Mouse (Mus musculus): ENCODE measurements around the gene Psmc4. TPM values are rescaled to one million over a fixed set of nuclear protein-coding genes. Genes with fewer than 3 reads are reported as not detected.

Psmc4 gene
- polyA plus RNA-seq, 1 experiment from 2014 or later = 297 TPM

DNA sequence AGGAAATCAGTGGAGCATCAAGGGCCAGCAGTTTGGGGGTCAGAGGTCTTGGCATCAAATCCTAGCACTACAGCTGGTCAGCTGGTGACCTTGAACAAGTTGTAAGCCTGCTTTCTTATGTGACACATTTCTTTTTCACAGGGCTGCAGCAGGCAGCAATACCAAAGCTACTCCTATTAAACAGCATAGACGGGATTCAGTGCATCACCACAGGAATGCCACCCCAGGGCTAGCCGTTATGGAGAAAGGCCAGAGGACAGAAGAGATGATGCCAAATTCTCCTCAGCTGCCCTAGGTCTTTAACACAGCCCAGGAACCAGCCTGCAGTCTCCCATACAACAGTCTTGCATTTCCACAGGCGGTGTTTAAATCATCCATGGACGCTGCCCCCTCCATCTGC lies 5.4 kb downstream of the Psmc4 start:
- no peaks in the 10 kb centered on the region for H3K27me3 ChIP-seq
- peaks cover 84% of the 10 kb centered on the region for H3K36me3 ChIP-seq
- no peak for ATAC-seq (ENCODE audit: borderline replicate concordance, extremely low read depth, low FRiP score, low TSS enrichment)
- no peak overlapping the region for H3K27ac ChIP-seq
- WGBS = 86% methylated on average over 4 of the region's 4 CpGs
- H3K4me3 ChIP-seq = no peak overlapping the region
- H3K9ac ChIP-seq = no peak overlapping the region
- no peaks in the 10 kb centered on the region for H3K9me3 ChIP-seq
- peaks cover 8% of the 10 kb centered on the region for H3K4me1 ChIP-seq
- no peak overlapping the region for H3K4me2 ChIP-seq

DNA sequence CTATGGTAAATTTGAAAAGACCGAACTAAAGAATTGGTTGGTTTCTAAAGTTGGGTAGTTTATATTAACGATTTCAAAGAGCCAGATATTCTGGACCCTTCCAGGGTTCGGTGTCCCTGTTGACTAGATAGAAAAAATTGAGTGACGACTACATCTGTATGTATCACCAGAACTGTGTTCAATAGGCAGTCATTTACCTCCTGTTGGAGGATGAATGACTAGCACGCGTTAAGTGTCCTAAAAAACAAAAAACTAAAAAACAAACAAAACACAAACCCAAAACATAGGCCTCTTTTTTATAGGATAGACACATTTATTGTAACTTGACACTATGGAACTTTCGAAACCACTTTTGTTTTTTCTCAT lies 35.5 kb downstream of the Psmc4 start:
- peak overlapping the region; percentile 76 for H3K4me3 ChIP-seq
- peak overlapping the region; percentile 73 for H3K9ac ChIP-seq
- 0 out of 2 replicates have a peak, but pooled peaks cover 6% of the 10 kb centered on the region for H3K9me3 ChIP-seq
- WGBS = 23% methylated on average over 7 of the region's 7 CpGs
- H3K36me3 ChIP-seq = no peaks in the 10 kb centered on the region
- H3K27me3 ChIP-seq = no peaks in the 10 kb centered on the region
- H3K27ac ChIP-seq = peak overlapping the region; percentile 32; the same call in 1 of the 2 replicates
- peaks cover 9% of the 10 kb centered on the region for H3K4me1 ChIP-seq
- H3K4me2 ChIP-seq = peak overlapping the region; percentile 87
- ATAC-seq (ENCODE audit: borderline replicate concordance, extremely low read depth, low FRiP score, low TSS enrichment) = no peak; the same call in 1 of the 2 replicates

DNA sequence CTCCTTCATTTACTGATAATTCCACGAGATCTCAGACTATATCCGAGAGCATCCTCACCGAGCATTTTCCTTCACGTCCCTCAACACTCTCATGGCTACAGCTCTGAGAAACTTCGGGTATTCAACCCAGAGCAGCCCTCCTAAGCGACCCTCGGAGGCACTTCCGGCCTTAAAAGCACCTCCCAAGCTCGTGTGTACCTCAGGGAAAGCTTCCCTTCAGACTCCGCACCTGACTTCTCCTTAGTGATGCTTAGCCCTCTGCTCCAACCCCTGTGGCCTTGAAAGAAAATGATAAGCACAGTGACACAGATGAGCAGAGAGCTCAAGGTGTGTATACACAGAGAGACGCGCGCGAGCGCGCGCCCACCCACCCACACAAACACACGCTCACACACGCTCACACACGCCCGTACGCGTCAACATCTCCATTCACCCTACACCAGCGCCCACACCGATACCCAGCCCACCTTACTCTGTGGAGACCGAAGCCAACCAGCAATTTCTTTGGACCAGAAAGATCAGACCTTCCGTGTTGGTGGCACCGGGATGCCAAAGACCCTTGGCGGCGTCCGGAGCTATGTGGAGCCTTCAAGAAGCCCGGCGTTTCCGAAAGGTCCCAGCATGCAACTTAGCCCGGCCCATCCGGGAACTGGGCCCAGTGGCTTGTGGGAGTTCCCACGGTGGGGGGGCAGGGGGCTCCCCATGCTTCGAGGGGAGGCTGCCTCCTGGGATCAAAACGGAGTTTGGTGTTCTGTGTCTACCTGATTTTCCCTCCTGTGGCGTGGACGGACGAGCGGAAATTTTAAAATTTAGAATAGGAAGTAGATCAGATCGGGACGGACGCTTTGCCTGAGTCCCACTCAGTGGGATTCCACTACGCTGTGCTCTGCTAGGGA lies 36.1 kb downstream of the Psmc4 start, which contains the start of gene Zfp850:
TSS of gene Zfp850 (minus strand) at position 567 of the 896 bp plus-strand sequence.
- ATAC-seq (ENCODE audit: borderline replicate concordance, extremely low read depth, low FRiP score, low TSS enrichment) = peak; percentile 95; the same call in 1 of the 2 replicates
- Histone ChIP-seq H3K27ac (peak within 1 kb of the TSS; percentile 32), H3K36me3 (no peaks in the 10 kb centered on the region), H3K4me1 (peaks cover 9% of the 10 kb centered on the region), H3K27me3 (no peaks in the 10 kb centered on the region), H3K4me2 (peak within 1 kb of the TSS; percentile 87), H3K4me3 (peak within 1 kb of the TSS; percentile 76), H3K9ac (peak within 1 kb of the TSS; percentile 73), H3K9me3 (0 out of 2 replicates have a peak, but pooled peaks cover 4% of the 10 kb centered on the region)
- WGBS = under 1% methylated on average over 47 of the region's 47 CpGs

DNA sequence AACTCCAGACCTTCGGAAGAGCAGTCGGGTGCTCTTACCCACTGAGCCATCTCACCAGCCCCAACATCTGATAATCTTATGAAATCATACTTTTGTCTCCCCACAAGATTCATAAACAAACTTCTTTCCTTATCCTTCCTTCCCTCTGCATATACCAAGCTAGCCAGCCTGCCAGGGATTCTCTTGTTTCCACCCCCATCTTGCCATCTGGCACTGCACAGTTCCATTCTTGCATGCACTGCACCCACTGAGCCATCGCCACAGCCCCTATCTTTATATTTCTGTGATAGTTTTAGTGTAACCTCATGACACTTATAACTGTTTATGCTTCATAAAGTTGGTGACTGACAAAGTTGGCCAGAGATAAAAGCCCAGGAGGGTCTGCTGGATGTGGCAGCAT lies 39.6 kb downstream of the Psmc4 start:
- Histone ChIP-seq H3K4me3 (no peak overlapping the region), H3K9ac (no peak overlapping the region), H3K4me2 (no peak overlapping the region), H3K27me3 (no peaks in the 10 kb centered on the region), H3K4me1 (peaks cover 9% of the 10 kb centered on the region), H3K9me3 (no peaks in the 10 kb centered on the region), H3K36me3 (peaks cover 13% of the 10 kb centered on the region), H3K27ac (no peak overlapping the region)
- no peak for ATAC-seq (ENCODE audit: borderline replicate concordance, extremely low read depth, low FRiP score, low TSS enrichment)
- 98% methylated on average over 3 of the region's 3 CpGs for WGBS

Other genes with a start within 250 kb of the Psmc4 start
- gene Zfp626, start 242.9 kb downstream of the Psmc4 start, polyA plus RNA-seq (2015; fragmentation: Nextera tagmentation; extraction: Ambion mirVana) = 1.9 and 2.5 TPM in 2 replicates
- gene Zfp59, start 211.5 kb downstream of the Psmc4 start, polyA plus RNA-seq (2015; fragmentation: Nextera tagmentation; extraction: Ambion mirVana) = 8.4 and 8.5 TPM in 2 replicates
- 3.6 and 4.3 TPM in 2 replicates for gene Zfp607a, start 192.6 kb downstream of the Psmc4 start, polyA plus RNA-seq (2015; fragmentation: Nextera tagmentation; extraction: Ambion mirVana)
- gene Zfp974, start 120.6 kb downstream of the Psmc4 start, polyA plus RNA-seq (2015; fragmentation: Nextera tagmentation; extraction: Ambion mirVana) = 8.7 and 8.9 TPM in 2 replicates
- gene Zfp780b, start 70.9 kb downstream of the Psmc4 start, polyA plus RNA-seq (2015; fragmentation: Nextera tagmentation; extraction: Ambion mirVana) = 18.6 and 20.9 TPM in 2 replicates
- 4.0 and 4.8 TPM in 2 replicates for gene Zfp850, start 36.0 kb downstream of the Psmc4 start, polyA plus RNA-seq (2015; fragmentation: Nextera tagmentation; extraction: Ambion mirVana)
- 1.2 TPM in 2 replicates for gene Fcgbp, start 21.1 kb upstream of the Psmc4 start, polyA plus RNA-seq (2015; fragmentation: Nextera tagmentation; extraction: Ambion mirVana)
- 0.03 and 0.04 TPM in 2 replicates for gene 9530053A07Rik, start 79.4 kb upstream of the Psmc4 start, polyA plus RNA-seq (2015; fragmentation: Nextera tagmentation; extraction: Ambion mirVana)
- 119 and 127 TPM in 2 replicates for gene Fbl, start 119.6 kb upstream of the Psmc4 start, polyA plus RNA-seq (2015; fragmentation: Nextera tagmentation; extraction: Ambion mirVana)
- 12.7 and 13.9 TPM in 2 replicates for gene Dyrk1b, start 129.4 kb upstream of the Psmc4 start, polyA plus RNA-seq (2015; fragmentation: Nextera tagmentation; extraction: Ambion mirVana)
- 6.6 and 9.0 TPM in 2 replicates for gene Eid2, start 217.8 kb upstream of the Psmc4 start, polyA plus RNA-seq (2015; fragmentation: Nextera tagmentation; extraction: Ambion mirVana)
- gene Eid2b, start 227.6 kb upstream of the Psmc4 start, polyA plus RNA-seq (2015; fragmentation: Nextera tagmentation; extraction: Ambion mirVana) = 11.4 and 11.8 TPM in 2 replicates
- gene Selenov, start 241.1 kb upstream of the Psmc4 start, polyA plus RNA-seq (2015; fragmentation: Nextera tagmentation; extraction: Ambion mirVana) = not detected in 2 replicates